ENCODE assay signal across 22 mouse cellular contexts in the genomic region with DNA sequence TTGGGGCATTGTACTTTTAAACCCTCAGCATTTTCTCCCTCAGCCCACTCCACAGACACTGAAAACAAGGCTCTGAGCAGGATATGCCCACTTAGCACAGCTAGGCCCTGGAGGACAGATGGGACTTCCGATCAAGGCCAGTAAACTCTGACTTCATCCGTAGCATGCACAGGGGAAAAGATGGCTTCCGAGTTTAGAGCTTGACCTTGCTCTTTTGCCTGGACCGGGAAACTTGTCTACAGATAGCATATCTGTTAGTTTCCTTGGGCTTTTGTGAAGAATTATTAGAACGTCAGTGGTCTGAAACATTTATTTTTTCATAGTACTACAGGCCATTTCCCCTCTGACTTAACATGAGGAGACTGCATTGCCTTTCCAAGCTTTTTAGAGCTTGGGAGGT.
"Had no signal": no experiment of that assay in that cellular context is flagged by ENCODE, and none has a peak within 500 bp of the region (broad histone marks: within the 10 kb centered on the region; RNA-seq: fewer than 3 reads in every experiment).

No protein-coding gene starts in this region.

- H3K4me3 ChIP-seq: gastrocnemius, adult 2 months; heart, embryonic 10.5 days; heart, embryonic 12.5 days; hindbrain, embryonic 13.5 days; hindbrain, embryonic 15.5 days; intestine, embryonic 15.5 days; layer of hippocampus, adult 2 months; left cerebral cortex, adult 2 months; limb, embryonic 12.5 days; liver, embryonic 12.5 days had no signal

- H3K36me3 ChIP-seq: heart, embryonic 10.5 days; heart, embryonic 12.5 days; hindbrain, embryonic 13.5 days; hindbrain, embryonic 15.5 days; intestine, embryonic 15.5 days; limb, embryonic 12.5 days; liver, embryonic 12.5 days had no signal

- H3K27me3 ChIP-seq: heart, embryonic 12.5 days; hindbrain, embryonic 13.5 days; hindbrain, embryonic 15.5 days; intestine, embryonic 15.5 days; limb, embryonic 12.5 days; liver, embryonic 12.5 days had no signal

- DNase-seq: gastrocnemius, adult 2 months; gastrocnemius, postnatal 10 days; gastrocnemius, postnatal 25 days; heart, adult 18-20 months; heart, postnatal 10 days; heart, postnatal 4 days; kidney, adult 18-20 months; kidney, postnatal 10 days; kidney, postnatal 25 days; liver had no signal

- H3K4me2 ChIP-seq: heart, embryonic 12.5 days; hindbrain, embryonic 13.5 days; hindbrain, embryonic 15.5 days; intestine, embryonic 15.5 days; limb, embryonic 12.5 days; liver, embryonic 12.5 days had no signal

- H3K27ac ChIP-seq: gastrocnemius, adult 2 months; heart, embryonic 10.5 days; hindbrain, embryonic 13.5 days; hindbrain, embryonic 15.5 days; intestine, embryonic 15.5 days; layer of hippocampus, adult 2 months; left cerebral cortex, adult 2 months; liver, embryonic 12.5 days; liver, embryonic 14.5 days had no signal

- ATAC-seq: inflammation-experienced regulatory T-cells, adult 6 months; intestine, embryonic 15.5 days; intestine, postnatal 0 days; liver, embryonic 12.5 days had no signal

- H3K4me1 ChIP-seq: heart, embryonic 10.5 days; heart, embryonic 12.5 days; intestine, embryonic 15.5 days; liver, embryonic 12.5 days had no signal

- H3K9ac ChIP-seq: heart, embryonic 12.5 days; hindbrain, embryonic 13.5 days; hindbrain, embryonic 15.5 days; intestine, embryonic 15.5 days; limb, embryonic 12.5 days; liver, embryonic 12.5 days; liver, embryonic 14.5 days had no signal

- H3K9me3 ChIP-seq: heart, embryonic 10.5 days; heart, embryonic 12.5 days; hindbrain, embryonic 13.5 days; hindbrain, embryonic 15.5 days; intestine, embryonic 15.5 days; limb, embryonic 12.5 days; liver, embryonic 12.5 days had no signal
